Mouse (Mus musculus) adrenal gland, adult 8-10 months (tissue): ENCODE measurements around the gene Gm42669. TPM values are rescaled to one million over a fixed set of nuclear protein-coding genes. Genes with fewer than 3 reads are reported as not detected.

Source experiments
- DNase-seq: peaks from one replicate; pipeline ENCODE4 v3.0.0; 2022
- total RNA-seq, 4 experiments: library from RNA; stranded (reverse); gene quantifications; 2 replicates each; pipeline ENCODE4 v1.2.4; 2022

Gm42669 gene
- total RNA-seq: under 1 TPM in 2 of 4 experiments, not detected in 2; 0.12 to 0.19 TPM

GRCm38 (mm10) chr5:107507321-107507720 is at the start of gene Gm42669:
Gm42669 (plus strand) TSS chr5:107507621.
- no peak for DNase-seq

GRCm38 (mm10) chr5:107462147-107463076 is 45.0 kb upstream of the Gm42669 start:
- DNase-seq: no peak

- no peak for DNase-seq
These were observed 40.9 kb upstream of the Gm42669 start for GRCm38 (mm10) chr5:107466501-107466900.

GRCm38 (mm10) chr5:107467098-107467497 is 40.3 kb upstream of the Gm42669 start:
- no peak for DNase-seq

GRCm38 (mm10) chr5:107470600-107471329 is 36.7 kb upstream of the Gm42669 start:
- DNase-seq: no peak

GRCm38 (mm10) chr5:107480194-107480593 is 27.2 kb upstream of the Gm42669 start:
- DNase-seq: no peak

- no peak for DNase-seq
These were observed 18.4 kb upstream of the Gm42669 start for GRCm38 (mm10) chr5:107488996-107489395.

GRCm38 (mm10) chr5:107491036-107491435 is 16.4 kb upstream of the Gm42669 start:
- no peak for DNase-seq

- no peak for DNase-seq
These were observed 14.9 kb upstream of the Gm42669 start for GRCm38 (mm10) chr5:107492471-107492870.

GRCm38 (mm10) chr5:107494759-107495158 is 12.7 kb upstream of the Gm42669 start:
- DNase-seq: no peak

- no peak for DNase-seq
These were observed 11.4 kb upstream of the Gm42669 start for GRCm38 (mm10) chr5:107496047-107496446.

GRCm38 (mm10) chr5:107497519-107498501 is 9.6 kb upstream of the Gm42669 start:
- DNase-seq: no peak

GRCm38 (mm10) chr5:107498806-107499310 is 8.6 kb upstream of the Gm42669 start:
- no peak for DNase-seq

GRCm38 (mm10) chr5:107499891-107500535 is 7.4 kb upstream of the Gm42669 start:
- no peak for DNase-seq

GRCm38 (mm10) chr5:107500741-107501140 is 6.7 kb upstream of the Gm42669 start:
- DNase-seq: no peak

- no peak for DNase-seq
These were observed 3.1 kb downstream of the Gm42669 start for GRCm38 (mm10) chr5:107510503-107510902.

- no peak for DNase-seq
These were observed 3.9 kb downstream of the Gm42669 start for GRCm38 (mm10) chr5:107511326-107511725.

- DNase-seq: peak; percentile 12
These were observed 6.2 kb downstream of the Gm42669 start for GRCm38 (mm10) chr5:107513583-107513982.

GRCm38 (mm10) chr5:107515453-107515852 is 8.0 kb downstream of the Gm42669 start:
- no peak for DNase-seq

GRCm38 (mm10) chr5:107516087-107516486 is 8.7 kb downstream of the Gm42669 start:
- no peak for DNase-seq

- DNase-seq: no peak
These were observed 11.2 kb downstream of the Gm42669 start for GRCm38 (mm10) chr5:107518602-107519001.
